Mouse (Mus musculus) thymus, adult 2 months (tissue): ENCODE measurements around the gene Ccdc189.

Source experiments
- CTCF ChIP-seq: fragments of 200-500 bp; IDR thresholded peaks from 2 replicates; pipeline ENCODE4 v1.5.1; 2012; ENCODE audit warnings: mild to moderate bottlenecking, control low read depth, low read length, moderate library complexity, borderline replicate concordance; ENCODE audit not compliant: control insufficient read depth, poor library complexity, insufficient read depth; ENCODE audit errors: extremely low read depth
- POLR2A ChIP-seq: fragments of 200-500 bp; IDR thresholded peaks from 2 replicates; pipeline ENCODE4 v1.6.1; 2012; ENCODE audit warnings: mild to moderate bottlenecking, low read length, control low read depth, moderate library complexity; ENCODE audit not compliant: control insufficient read depth, poor library complexity, insufficient read depth; ENCODE audit errors: extremely low read depth

GRCm38 (mm10) chr7:127601735-127602134 lies 13.3 kb upstream of the Ccdc189 start:
- TF ChIP-seq CTCF = no peak
- no peak for TF ChIP-seq POLR2A
